Mouse (Mus musculus) adipocyte (in vitro differentiated cells): ENCODE data around the gene Pigf.
"Not testable (repeated sequence)": the region's sequence is repeated elsewhere in the genome, so short reads cannot be mapped to it uniquely, and the experiment has no call there.

Experiments
- DNase-seq: peaks from one replicate; pipeline ENCODE4 v3.0.0-alpha.2; 2016; ENCODE audit warnings: low spot score

The Pigf gene

DNA sequence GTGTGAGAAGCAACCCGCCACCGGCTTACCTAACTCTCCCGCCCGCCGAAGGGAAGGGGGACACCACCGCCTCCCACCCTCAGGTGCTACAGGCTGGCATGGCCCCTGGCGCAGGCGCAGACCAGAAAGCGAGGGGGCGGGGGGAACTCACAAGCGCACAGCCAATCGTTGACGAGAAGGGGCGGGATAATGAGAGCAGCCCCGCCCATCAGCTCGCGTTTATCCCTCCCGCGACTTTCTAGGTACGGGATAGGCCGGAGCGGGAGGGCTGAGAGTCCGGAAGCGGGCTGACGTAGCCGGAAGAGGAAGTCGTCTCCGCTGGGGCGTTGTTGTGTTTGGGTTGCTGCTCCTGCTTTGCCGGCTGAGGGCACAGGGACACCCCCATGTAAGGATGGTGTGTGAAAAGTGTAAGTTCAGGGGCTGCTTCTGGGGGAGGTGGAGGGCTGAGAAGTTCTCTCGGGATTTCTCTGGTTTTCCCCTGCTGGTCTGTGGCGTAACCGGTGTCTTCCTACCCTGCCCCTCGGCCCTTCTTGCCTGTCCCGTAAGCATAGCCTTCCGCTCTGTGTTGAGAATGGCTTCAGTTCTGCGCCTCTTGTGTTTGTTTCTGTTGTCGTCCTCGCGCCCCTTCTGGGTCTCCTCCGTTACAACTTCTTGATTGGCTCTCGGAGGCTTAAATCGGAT lies at the start of gene Pigf, which contains the start of gene Cript:
Gene Pigf, minus strand, starts transcription at position 138 of the 681 bp plus-strand sequence.
Gene Cript, plus strand, starts transcription at position 282 of the 681 bp plus-strand sequence.
- peak; percentile 99 for DNase-seq

DNA sequence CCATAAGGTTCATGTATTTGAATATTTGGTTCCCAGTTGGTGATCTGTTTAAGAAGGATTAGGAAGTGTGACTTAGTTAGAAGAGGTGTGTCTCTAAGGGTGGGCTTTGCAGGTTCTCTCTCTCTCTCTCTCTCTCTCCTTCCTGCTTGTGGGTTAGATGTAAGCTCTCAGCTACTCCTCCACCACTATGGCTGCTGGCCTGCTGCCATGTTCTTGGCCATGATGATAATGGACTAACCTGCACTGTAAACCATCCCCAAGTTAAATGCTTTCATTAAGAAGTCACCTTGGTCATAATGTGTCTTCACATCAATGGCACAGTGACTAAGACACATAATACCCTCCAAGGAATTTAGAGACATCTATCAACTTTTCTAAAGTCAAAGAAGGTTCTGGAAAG lies 48.3 kb upstream of the Pigf start:
- DNase-seq: no peak

DNA sequence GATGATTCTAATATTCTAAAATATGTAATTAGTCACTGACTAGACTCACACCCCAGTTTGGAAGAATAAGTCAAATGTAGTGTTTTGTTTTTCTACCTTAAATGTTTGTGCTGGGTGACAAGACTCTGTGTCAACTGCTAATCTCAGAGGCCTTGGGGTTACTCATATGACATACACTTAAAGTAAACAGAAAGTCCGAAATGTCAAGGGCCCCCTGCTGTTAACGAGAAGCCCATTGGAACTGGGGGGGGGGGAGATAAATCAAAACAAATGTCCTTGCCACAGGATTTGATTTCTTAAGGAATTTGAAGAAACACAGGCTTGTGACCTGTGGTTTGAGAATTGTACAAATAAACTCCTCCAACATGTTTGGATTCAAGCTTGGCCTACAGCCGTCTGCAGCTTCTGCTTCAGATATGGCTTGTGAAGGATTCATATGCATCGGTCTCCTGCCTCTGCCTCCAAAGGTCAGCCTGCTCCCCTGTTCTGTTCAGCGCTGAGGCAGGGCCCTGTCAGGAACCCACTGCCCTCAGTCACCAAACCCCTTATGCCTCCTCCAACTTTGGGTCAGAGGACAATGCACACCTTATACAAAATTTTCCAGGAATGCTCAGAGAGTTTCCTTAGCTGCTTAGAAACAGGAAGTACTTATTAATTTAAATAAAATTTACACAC lies 47.7 kb upstream of the Pigf start:
- DNase-seq: no peak

DNA sequence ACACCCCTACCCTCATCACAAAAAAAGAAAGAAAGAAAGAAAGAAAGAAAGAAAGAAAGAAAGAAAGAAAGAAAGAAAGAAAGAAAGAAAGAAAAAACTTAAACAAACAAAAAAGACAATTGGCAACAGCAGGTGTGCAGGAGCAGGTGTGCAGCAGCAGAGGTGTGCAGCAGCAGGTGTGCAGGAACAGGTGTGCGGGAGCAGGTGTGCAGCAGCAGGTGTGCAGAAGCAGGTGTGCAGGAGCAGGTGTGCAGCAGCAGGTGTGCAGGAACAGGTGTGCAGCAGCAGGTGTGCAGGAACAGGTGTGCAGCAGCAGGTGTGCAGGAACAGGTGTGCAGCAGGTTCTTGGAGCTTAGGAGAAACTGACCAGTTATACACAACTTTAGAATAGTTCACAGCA lies 47.0 kb upstream of the Pigf start:
- DNase-seq: not testable (repeated sequence)

DNA sequence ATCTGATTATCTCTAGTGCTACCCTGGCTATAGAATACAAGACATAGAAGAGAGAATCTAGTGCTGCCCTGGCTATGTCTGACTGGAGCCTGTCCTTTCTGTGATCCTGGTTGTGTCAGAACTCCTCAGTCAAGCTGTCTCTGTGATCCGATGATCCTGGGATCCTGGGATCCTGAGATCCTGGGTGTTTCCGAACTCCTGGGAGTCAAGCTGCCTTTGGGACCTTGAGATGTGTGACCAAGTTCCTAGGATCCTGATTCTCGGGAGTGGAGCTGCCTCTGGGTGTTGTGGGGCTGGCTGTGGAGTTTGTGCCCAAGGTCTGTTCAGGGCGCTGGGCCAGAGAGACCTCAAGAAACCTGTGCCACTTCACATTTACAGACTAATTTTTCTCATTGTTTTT lies 43.8 kb upstream of the Pigf start:
- DNase-seq: no peak

DNA sequence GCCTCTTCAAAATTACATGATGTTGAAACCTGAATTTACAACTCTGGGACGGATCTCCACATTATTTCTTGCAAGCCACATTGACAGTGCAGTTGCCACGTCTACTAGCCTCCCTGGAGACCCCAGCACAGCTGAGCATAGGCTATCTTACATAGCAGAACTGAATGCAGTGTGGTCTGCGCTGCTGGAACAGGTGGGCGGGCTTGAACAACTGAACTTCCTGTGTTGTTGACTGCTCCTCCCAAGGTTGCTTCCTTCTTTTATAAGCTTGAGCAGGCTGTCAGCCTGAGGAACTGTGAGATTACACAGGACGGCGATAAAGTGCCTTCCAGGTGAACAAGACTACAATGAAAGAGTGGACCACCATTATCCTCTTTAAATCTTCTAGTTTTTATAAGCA lies 38.8 kb upstream of the Pigf start:
- no peak for DNase-seq

DNA sequence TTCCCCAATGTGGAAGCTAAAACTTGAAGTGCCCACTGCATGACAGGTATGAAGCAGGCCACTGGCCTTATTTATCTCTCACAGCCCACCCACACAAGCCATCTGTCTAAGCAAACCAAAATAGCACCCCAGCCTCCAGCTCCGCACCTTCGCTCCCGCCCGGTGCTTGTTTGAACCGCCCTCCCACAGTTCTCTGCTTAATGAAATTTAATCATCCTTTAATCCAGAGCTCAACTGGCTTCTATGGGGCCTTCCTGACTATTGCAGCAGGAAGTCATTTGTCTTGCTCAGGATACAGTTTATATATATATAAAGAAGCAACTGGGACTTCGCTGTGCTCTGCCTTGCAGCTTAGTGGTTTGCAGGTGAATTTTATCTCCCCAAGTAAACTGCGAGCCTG lies 38.3 kb upstream of the Pigf start:
- no peak for DNase-seq

DNA sequence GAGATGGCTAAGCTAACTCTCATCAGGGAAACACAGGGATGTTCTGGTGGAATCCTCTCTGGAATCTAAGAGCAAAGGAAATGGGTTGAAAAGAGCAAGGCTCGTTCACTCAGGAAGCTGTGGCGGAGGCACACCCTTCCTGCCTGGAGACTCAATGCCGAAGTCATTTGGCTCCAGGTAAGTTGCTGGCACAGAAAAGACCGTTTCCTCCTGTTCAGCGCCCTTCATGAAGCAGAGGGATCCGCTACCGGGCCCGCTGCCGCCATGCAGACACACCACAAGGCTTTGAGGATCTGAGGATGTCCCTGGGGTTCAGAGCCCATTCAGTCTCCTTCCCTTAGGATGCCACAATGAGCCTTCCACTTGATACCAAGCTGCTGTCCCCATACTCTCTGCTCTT lies 37.4 kb upstream of the Pigf start:
- no peak for DNase-seq

DNA sequence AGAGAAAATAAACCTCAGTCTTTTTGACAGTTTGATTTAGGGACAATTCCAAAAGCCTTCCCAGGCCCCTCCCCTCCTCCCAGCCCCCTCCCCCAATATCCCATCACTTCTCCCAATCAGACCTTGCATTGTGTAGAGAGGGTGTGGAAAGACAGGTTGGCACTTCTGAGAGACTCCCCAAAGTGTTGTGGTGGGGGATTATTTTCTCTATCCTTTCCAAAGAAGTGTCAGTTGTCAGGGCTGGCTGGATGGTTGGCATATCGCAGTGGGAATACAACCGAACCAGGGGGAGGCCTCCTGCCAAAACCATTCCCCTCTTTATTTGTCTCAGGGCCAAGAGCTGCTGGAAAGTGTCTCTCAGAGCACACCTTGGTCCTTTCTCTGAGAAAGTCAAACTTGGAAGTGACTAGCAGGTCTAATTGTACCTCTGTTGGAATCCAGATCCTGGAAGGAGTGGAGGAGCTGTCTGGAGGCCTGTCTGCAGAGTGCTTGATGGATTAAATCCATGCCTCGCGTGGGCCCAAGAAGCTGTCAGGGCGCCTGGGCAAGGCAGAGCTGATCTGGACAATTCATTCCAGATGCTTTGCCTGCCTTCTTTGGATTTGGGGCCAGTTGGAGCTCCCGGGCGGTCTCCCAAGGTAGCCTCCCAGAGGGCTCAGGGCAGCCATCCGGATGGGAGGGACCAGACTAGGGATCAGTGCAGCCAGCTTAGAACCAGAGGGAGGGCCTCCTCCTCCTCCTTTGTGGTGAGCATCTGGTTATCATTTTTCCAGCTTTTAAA lies 32.5 kb upstream of the Pigf start:
- peak; percentile 36 for DNase-seq

DNA sequence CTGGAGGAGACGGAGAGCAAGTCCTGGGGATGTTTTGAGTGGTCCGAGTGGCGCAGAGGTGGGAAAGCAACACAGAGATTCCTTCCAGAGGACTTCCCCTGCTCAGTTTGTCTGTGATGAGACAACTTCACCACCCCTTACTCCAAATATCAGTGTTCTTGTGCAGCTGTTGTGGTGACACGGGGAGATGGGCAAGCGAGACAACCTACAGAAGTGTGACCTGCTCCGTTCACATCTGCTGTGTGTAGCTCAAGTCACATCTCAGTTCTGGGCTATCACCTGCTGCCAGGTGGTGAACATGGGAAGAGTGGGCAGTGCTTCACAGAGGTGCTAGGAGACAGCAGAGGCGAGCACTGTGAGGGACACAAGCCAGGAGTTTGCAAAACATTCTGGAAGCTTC lies 31.6 kb upstream of the Pigf start:
- no peak for DNase-seq

DNA sequence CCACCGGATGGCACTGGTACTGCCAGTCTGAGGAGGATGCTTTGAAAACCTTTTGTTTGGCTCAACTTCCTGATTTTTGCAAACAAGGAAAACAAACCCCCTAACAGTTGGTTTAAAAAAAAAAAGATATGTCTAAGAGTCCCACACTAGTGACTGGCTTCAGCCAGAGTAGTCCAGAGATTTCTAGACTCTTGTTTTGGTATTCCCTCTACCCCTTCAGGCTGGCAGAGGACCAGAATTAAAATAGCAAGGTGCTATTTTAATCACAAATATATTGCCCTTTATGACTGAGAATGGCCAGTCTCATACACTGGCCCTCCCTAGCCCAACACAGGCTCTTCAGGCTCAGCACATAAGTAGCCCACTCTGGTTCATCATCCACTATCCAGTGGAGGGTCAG lies 30.5 kb upstream of the Pigf start:
- DNase-seq: no peak

DNA sequence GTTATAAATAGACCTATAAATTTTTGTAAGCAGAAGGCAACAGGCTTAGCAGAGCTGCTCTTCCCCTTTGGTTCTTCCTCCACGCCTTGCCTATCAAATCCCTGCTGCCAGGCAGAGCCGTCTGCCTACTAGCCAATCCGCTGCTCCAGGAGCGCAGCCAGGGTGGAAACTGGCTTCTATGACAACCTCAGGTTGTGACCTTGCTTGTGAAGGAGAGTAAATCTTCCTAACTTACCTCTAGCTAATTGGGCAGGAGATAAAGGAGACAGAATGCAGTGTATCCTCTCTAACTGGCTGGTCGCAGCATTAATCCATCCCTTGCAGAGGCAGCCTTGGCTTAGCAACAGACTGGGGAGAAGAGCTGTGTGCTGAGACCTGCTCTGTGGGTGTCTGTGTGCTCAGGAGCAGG lies 29.8 kb upstream of the Pigf start:
- no peak for DNase-seq

DNA sequence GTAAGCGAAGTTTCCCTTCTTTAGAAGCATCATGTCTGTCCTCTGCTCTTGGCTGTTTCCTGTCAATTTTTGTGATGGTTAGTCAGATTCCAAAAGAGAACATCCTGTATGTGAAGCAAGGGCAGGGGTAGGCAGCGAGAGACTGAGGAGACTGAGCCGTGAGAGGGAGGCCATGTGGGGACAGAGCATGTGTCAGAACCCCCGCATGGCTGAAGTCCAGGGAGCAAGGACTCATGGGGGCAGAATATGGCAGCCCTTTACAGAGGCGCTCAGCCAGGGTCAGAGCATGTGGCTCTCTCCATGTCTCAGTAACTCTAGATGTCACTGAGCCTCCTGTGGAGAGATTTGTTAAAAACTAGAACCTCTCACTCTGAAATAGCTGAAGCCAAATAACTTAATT lies 28.7 kb upstream of the Pigf start:
- DNase-seq: no peak

DNA sequence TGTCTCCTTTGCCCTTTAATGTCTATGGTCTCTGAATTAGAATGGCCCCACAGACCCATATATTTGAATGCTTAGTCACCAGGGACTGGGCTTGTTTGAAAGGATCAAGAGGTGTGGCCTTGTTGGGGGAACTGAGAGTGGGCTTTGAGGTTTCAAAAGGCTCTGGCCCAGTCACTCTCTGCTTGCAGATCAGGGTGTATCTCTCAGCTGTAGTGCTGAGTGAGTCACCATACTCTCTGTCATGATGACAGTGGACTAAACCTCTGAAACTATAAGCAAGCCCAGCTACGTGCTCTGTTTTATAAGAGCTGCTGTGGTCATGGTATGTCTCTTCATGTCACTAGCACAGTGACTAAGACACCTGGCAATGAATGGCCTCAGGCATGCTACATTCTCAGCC lies 27.2 kb upstream of the Pigf start:
- no peak for DNase-seq

DNA sequence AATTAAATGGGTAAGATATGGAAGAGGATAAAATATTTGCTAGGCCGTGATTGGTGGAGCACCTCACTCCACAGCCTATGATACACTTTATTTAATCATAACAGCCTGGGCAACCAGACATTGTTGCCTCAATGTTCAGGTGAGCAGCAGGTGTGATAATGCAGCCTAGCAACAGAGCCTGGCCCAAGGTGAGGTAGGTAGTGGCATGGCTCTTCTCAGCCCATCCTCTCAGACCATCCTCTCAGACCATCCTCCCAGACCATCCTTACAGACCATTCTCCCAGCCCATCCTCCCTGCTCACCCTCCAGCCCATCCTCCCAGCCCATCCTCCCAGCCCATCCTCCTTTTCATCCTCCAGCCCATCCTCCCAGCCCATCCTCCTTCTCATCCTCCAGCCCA lies 26.4 kb upstream of the Pigf start:
- no peak for DNase-seq

DNA sequence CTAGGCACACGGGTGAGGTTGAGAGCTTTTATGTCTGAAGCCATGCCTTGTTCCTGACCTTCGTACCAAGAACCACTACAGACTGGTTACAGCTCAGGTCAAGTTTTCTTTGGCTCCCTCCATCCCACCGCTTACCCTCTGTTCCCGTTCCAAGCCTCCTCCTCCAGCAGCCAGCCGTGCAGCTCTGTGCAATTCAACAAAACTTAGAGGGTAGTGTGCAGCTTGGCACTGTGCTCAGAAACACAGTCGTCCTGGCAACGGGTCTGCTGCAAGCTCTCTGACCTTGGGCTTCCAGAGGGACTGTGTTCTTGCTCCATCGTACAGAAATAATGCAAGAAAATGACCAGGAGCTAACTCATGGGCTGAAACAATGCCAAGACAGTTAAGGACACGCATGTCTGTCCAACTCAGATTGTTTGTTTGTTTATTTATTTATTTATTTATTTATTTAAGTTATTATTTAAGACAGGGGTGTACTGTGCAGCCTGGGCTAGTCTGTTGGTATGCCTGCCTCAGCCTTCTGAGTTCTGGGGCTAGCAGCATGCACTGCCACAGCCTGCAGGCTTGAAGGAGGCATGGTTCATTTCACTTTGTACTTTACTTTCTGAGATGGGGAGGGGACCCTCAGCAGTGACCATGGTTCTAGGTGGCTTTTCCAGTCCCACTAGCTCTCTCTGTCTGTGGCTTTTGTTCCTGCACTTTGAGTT lies 25.4 kb upstream of the Pigf start:
- peak; percentile 33 for DNase-seq

DNA sequence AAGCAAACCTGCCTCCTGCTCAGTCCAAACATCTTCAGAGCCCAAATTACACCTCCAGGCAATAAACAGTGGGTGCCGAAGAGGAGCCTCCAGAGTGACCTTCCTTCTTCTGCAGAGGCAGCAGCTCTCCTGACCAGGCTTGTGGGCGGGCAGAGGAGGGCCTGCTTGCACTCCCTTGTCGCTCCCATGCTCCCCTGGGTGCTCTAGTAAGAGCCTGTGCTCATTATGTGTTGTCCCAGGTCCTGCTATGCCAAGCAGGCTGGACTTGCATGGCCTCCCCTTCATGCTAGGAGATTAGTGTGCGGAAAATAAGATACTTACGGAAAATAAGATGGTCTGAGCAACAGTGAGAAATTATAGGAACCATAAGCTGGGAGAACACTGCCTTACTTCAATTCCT lies 24.5 kb upstream of the Pigf start:
- DNase-seq: no peak

DNA sequence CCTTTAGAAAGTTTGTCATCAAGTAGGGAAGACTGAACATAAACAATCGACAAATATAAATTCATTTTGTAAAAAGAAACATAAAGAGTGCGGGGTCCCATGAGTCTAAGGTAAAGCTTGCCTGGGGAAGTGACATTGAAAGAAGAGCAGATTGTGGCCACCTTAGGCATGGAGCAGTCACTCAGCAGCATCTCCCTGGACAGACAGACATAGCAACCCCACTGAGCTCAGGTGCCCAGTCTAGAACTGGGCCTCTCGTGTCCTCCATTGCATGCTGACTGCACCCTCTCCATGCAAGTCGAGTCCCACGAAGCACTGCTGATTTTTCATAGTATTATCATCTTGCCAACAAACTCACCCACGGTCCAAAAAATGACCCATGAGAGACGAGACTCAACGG lies 19.6 kb upstream of the Pigf start:
- DNase-seq: no peak

DNA sequence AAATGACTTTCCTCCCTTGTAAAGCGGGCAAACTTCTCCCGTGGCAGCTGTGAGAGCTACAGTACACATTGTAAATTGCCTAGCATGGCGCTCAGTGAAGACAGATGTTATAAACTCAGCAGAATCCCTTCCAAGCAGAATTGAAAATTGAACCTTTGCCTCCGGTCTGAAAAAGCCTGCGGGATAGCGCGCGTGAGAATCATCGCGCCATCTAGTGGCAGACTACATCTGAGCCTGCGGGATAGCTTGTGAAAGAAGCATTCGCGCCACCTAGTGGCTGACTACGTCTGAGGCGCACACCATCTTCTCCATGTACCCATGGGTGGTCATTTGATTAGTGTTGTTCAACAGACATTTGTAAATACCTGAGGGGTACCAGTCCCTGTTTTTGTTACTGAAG lies 19.2 kb upstream of the Pigf start:
- peak; percentile 96 for DNase-seq

DNA sequence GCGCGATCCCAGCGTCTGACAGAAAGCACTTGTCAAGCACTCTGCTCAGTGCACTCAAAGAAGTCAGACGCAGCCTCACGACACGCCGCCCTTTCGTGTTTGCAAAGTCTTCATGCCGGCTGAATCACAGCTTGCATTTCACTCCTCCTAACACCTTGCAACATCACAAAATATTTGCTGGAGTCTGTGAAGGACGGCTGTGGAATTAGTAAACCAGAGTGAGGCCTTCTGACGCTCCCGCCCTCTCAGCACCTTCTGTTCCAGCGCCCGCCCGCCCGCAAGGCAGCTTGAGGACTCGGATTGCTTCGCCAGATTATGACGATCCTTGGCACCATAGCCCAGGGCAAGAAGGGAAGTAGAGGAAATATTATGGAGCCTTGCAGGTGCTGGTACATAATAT lies 16.5 kb upstream of the Pigf start:
- DNase-seq: no peak

DNA sequence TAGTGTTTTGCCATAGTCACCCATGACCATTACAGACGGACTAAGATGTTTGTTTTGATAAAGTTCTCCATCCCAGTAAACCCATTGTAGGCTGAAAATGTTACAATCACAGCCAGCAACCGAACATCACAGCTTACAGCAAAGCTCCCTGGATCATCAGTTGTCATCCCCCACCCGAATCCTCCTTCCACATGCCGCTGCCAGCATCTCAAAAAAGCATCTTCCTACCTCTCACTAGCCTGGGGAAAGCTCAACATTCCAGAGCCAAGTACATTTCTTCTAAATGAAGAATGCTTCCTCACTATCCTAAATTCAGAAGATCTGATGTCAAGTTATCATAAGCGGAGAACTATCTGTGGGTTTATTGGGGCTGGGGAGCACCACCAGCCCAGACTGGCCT lies 13.3 kb upstream of the Pigf start:
- no peak for DNase-seq
